Comparison of ENCODE assay signal across 8 mouse cellular contexts in genomic region chr1:171343922-171344677, GRCm38 (mm10). TPM values are rescaled to one million over a fixed set of nuclear protein-coding genes. Genes with fewer than 3 reads are reported as not detected.
DNase-seq lines count a peak whose midpoint lies in the region; ATAC-seq and TF ChIP-seq lines count a peak whose summit lies in the region.

No protein-coding gene starts in this region.

- TF ChIP-seq POLR2A in ES-Bruce4 (IDR thresholded peaks at IDR 0.05; ENCODE audit: insufficient read depth, low read length), result no peak

- no peak overlapping the region for H3K9ac ChIP-seq in forebrain, embryonic 13.5 days
- H3K9ac ChIP-seq in forebrain, postnatal 0 days, result no peak overlapping the region
- H3K9ac ChIP-seq in ES-Bruce4 (ENCODE audit: low read depth, poor library complexity, severe bottlenecking), result peak overlapping the region; percentile 82; the same call in 1 of the 2 replicates
- H3K9ac ChIP-seq in kidney, postnatal 0 days (ENCODE audit: low read depth, low read length), result no peak overlapping the region
- H3K9ac ChIP-seq in midbrain, embryonic 14.5 days (replicated peaks; ENCODE audit: low read length), result no peak overlapping the region

- no peak; the same call in 1 of the 2 replicates for TF ChIP-seq CTCF in forebrain, postnatal 0 days (IDR thresholded peaks at IDR 0.05; ENCODE audit: low read depth)
- no peak for TF ChIP-seq CTCF in ES-Bruce4 (IDR thresholded peaks at IDR 0.05; ENCODE audit: low read depth, low read length)
- TF ChIP-seq CTCF in kidney, postnatal 0 days (IDR thresholded peaks at IDR 0.05; ENCODE audit: low read depth), result peak; percentile 37; the same call in 1 of the 2 replicates

- H3K36me3 ChIP-seq in forebrain, embryonic 13.5 days (ENCODE audit: poor library complexity, severe bottlenecking), result peaks cover 47% of the 10 kb centered on the region
- peaks cover 46% of the 10 kb centered on the region for H3K36me3 ChIP-seq in forebrain, postnatal 0 days (ENCODE audit: insufficient read depth)
- H3K36me3 ChIP-seq in ES-Bruce4 (ENCODE audit: control insufficient read depth, insufficient read depth, low read length, poor library complexity, severe bottlenecking), result peaks cover 23% of the 10 kb centered on the region
- H3K36me3 ChIP-seq in kidney, postnatal 0 days (ENCODE audit: insufficient read depth, low read length), result peaks cover 32% of the 10 kb centered on the region
- peaks cover 50% of the 10 kb centered on the region for H3K36me3 ChIP-seq in midbrain, embryonic 14.5 days (ENCODE audit: control insufficient read depth, insufficient read depth, low read length)

- DNase-seq in forebrain, postnatal 0 days, result no peak
- DNase-seq in gastrocnemius, postnatal 10 days, result peak; percentile 44
- DNase-seq in kidney, postnatal 0 days (ENCODE audit: low spot score), result peak; percentile 66
- no peak for DNase-seq in midbrain, embryonic 14.5 days
- no peak for DNase-seq in spleen, postnatal 4 days (ENCODE audit: low spot score in 2 of 2)
- DNase-seq in layer of hippocampus, adult 18-20 months (ENCODE audit: low spot score in 2 of 2), result no peak

- H3K4me1 ChIP-seq in forebrain, embryonic 13.5 days, result peaks cover 28% of the 10 kb centered on the region
- peaks cover 16% of the 10 kb centered on the region for H3K4me1 ChIP-seq in forebrain, postnatal 0 days (ENCODE audit: insufficient read depth)
- no peaks in the 10 kb centered on the region for H3K4me1 ChIP-seq in ES-Bruce4 (ENCODE audit: control insufficient read depth, insufficient read depth, low read length)
- peaks cover 4% of the 10 kb centered on the region; the same call in 1 of the 2 replicates for H3K4me1 ChIP-seq in kidney, postnatal 0 days (replicated peaks; ENCODE audit: insufficient read depth, low read length)
- H3K4me1 ChIP-seq in midbrain, embryonic 14.5 days (ENCODE audit: control insufficient read depth, insufficient read depth, low read length), result peaks cover 16% of the 10 kb centered on the region

- no peak for ATAC-seq in forebrain, embryonic 13.5 days
- no peak for ATAC-seq in forebrain, postnatal 0 days
- peak; percentile 65 for ATAC-seq in kidney, postnatal 0 days (replicated peaks; ENCODE audit: low FRiP score, low read depth)
- no peak for ATAC-seq in midbrain, embryonic 14.5 days (ENCODE audit: low FRiP score, low TSS enrichment)

- no peak for TF ChIP-seq EP300 in ES-Bruce4 (IDR thresholded peaks at IDR 0.05; ENCODE audit: insufficient read depth, low read depth, low read length)

- peak overlapping the region; percentile 85; the same call in 1 of the 2 replicates for H3K4me2 ChIP-seq in forebrain, embryonic 13.5 days
- no peak overlapping the region for H3K4me2 ChIP-seq in forebrain, postnatal 0 days (ENCODE audit: low read depth)
- H3K4me2 ChIP-seq in kidney, postnatal 0 days (ENCODE audit: low read length), result peak overlapping the region; percentile 75
- peak overlapping the region; percentile 93 for H3K4me2 ChIP-seq in midbrain, embryonic 14.5 days (ENCODE audit: low read length)

- H3K27me3 ChIP-seq in forebrain, embryonic 13.5 days, result no peaks in the 10 kb centered on the region
- no peaks in the 10 kb centered on the region for H3K27me3 ChIP-seq in forebrain, postnatal 0 days (ENCODE audit: insufficient read depth, low read length)
- no peaks in the 10 kb centered on the region for H3K27me3 ChIP-seq in ES-Bruce4 (ENCODE audit: control insufficient read depth, insufficient read depth, low read length, poor library complexity, severe bottlenecking)
- H3K27me3 ChIP-seq in kidney, postnatal 0 days (ENCODE audit: insufficient read depth, low read length), result no peaks in the 10 kb centered on the region
- no peaks in the 10 kb centered on the region for H3K27me3 ChIP-seq in midbrain, embryonic 14.5 days (ENCODE audit: control insufficient read depth, insufficient read depth, low read length)

- no peak overlapping the region for H3K27ac ChIP-seq in forebrain, embryonic 13.5 days
- H3K27ac ChIP-seq in forebrain, postnatal 0 days (ENCODE audit: low read depth, low read length), result no peak overlapping the region
- no peak overlapping the region for H3K27ac ChIP-seq in ES-Bruce4 (ENCODE audit: insufficient read depth, low read length)
- peak overlapping the region; percentile 36; the same call in 1 of the 2 replicates for H3K27ac ChIP-seq in kidney, postnatal 0 days
- no peak overlapping the region for H3K27ac ChIP-seq in midbrain, embryonic 14.5 days (replicated peaks; ENCODE audit: low read depth, low read length)

- 85% methylated on average over 9 of the region's 9 CpGs for WGBS in forebrain, embryonic 13.5 days
- 79% methylated on average over 9 of the region's 9 CpGs for WGBS in forebrain, postnatal 0 days
- 75% methylated on average over 8 of the region's 9 CpGs for WGBS in kidney, postnatal 0 days
- 86% methylated on average over 9 of the region's 9 CpGs for WGBS in midbrain, embryonic 14.5 days

- peaks cover 6% of the 10 kb centered on the region; the same call in 1 of the 2 replicates for H3K9me3 ChIP-seq in forebrain, embryonic 13.5 days (replicated peaks)
- peaks cover 7% of the 10 kb centered on the region; the same call in 1 of the 2 replicates for H3K9me3 ChIP-seq in forebrain, postnatal 0 days (ENCODE audit: low read length)
- H3K9me3 ChIP-seq in ES-Bruce4 (replicated peaks; ENCODE audit: control insufficient read depth, insufficient read depth, low read length, poor library complexity, severe bottlenecking), result no peaks in the 10 kb centered on the region
- peaks cover 5% of the 10 kb centered on the region; the same call in 1 of the 2 replicates for H3K9me3 ChIP-seq in kidney, postnatal 0 days (replicated peaks; ENCODE audit: low read length)
- H3K9me3 ChIP-seq in midbrain, embryonic 14.5 days (ENCODE audit: control insufficient read depth, low read length), result peaks cover 7% of the 10 kb centered on the region

- 0 out of 2 replicates have a peak overlapping the region, but pooled peaks have one; percentile 90 for H3K4me3 ChIP-seq in forebrain, embryonic 13.5 days
- H3K4me3 ChIP-seq in forebrain, postnatal 0 days (ENCODE audit: low read depth, low read length), result no peak overlapping the region
- H3K4me3 ChIP-seq in ES-Bruce4 (ENCODE audit: low read depth, low read length), result no peak overlapping the region
- peak overlapping the region; percentile 84; the same call in 1 of the 2 replicates for H3K4me3 ChIP-seq in kidney, postnatal 0 days (replicated peaks; ENCODE audit: low read depth, low read length)
- no peak overlapping the region for H3K4me3 ChIP-seq in midbrain, embryonic 14.5 days (replicated peaks; ENCODE audit: low read depth, low read length)

RNA-seq across cellular contexts. Expression of gene Nit1, which starts 1.3 kb away (rescaled TPM):
- polyA plus RNA-seq in forebrain, embryonic 13.5 days (2015; fragmentation: Nextera tagmentation; extraction: Ambion mirVana), result 52.9 and 56.9 TPM in 2 replicates
- 44.9 and 47.6 TPM in 2 replicates for total RNA-seq in forebrain, postnatal 0 days (2014; rRNA removed)
- polyA plus RNA-seq in forebrain, postnatal 0 days (2015; fragmentation: Nextera tagmentation; extraction: Ambion mirVana), result 42.1 and 48.1 TPM in 2 replicates
- 42.9 and 52.0 TPM in 2 replicates for polyA plus RNA-seq in ES-Bruce4 (2011; ENCODE audit: insufficient read depth, insufficient read length, low read depth, missing spikeins)
- 10 to 100 TPM; 20.1 to 22.5 TPM for total RNA-seq in gastrocnemius, postnatal 10 days (2021)
- 59.8 and 64.4 TPM in 2 replicates for polyA plus RNA-seq in kidney, postnatal 0 days (2015; fragmentation: Nextera tagmentation; extraction: Ambion mirVana)
- polyA plus RNA-seq in midbrain, embryonic 14.5 days (2014; fragmentation: Nextera tagmentation; extraction: Ambion mirVana), result 39.1 and 45.0 TPM in 2 replicates
- total RNA-seq in layer of hippocampus, adult 18-20 months (2021), result 10 to 100 TPM; 40.9 to 41.5 TPM

RNA-seq across cellular contexts. Expression of gene Pfdn2, which starts 1.4 kb away (rescaled TPM):
- 160 and 180 TPM in 2 replicates for polyA plus RNA-seq in forebrain, embryonic 13.5 days (2015; fragmentation: Nextera tagmentation; extraction: Ambion mirVana)
- 18.2 and 27.0 TPM in 2 replicates for total RNA-seq in forebrain, postnatal 0 days (2014; rRNA removed)
- 143 and 146 TPM in 2 replicates for polyA plus RNA-seq in forebrain, postnatal 0 days (2015; fragmentation: Nextera tagmentation; extraction: Ambion mirVana)
- polyA plus RNA-seq in ES-Bruce4 (2011; ENCODE audit: insufficient read depth, insufficient read length, low read depth, missing spikeins), result 177 and 182 TPM in 2 replicates
- 100 to 1,000 TPM; 104 to 113 TPM for total RNA-seq in gastrocnemius, postnatal 10 days (2021)
- 92.1 and 105 TPM in 2 replicates for polyA plus RNA-seq in kidney, postnatal 0 days (2015; fragmentation: Nextera tagmentation; extraction: Ambion mirVana)
- 63.0 and 94.0 TPM in 2 replicates for polyA plus RNA-seq in midbrain, embryonic 14.5 days (2014; fragmentation: Nextera tagmentation; extraction: Ambion mirVana)
- 100 to 1,000 TPM; 177 to 190 TPM for total RNA-seq in layer of hippocampus, adult 18-20 months (2021)

RNA-seq across cellular contexts. Expression of gene Dedd, which starts 15.2 kb away (rescaled TPM):
- polyA plus RNA-seq in forebrain, embryonic 13.5 days (2015; fragmentation: Nextera tagmentation; extraction: Ambion mirVana), result 50.9 and 54.0 TPM in 2 replicates
- 22.5 and 31.1 TPM in 2 replicates for total RNA-seq in forebrain, postnatal 0 days (2014; rRNA removed)
- polyA plus RNA-seq in forebrain, postnatal 0 days (2015; fragmentation: Nextera tagmentation; extraction: Ambion mirVana), result 42.2 and 44.6 TPM in 2 replicates
- 45.2 and 49.8 TPM in 2 replicates for polyA plus RNA-seq in ES-Bruce4 (2011; ENCODE audit: insufficient read depth, insufficient read length, low read depth, missing spikeins)
- total RNA-seq in gastrocnemius, postnatal 10 days (2021), result 10 to 100 TPM; 30.3 to 31.2 TPM
- polyA plus RNA-seq in kidney, postnatal 0 days (2015; fragmentation: Nextera tagmentation; extraction: Ambion mirVana), result 43.9 and 46.0 TPM in 2 replicates
- 49.0 and 61.5 TPM in 2 replicates for polyA plus RNA-seq in midbrain, embryonic 14.5 days (2014; fragmentation: Nextera tagmentation; extraction: Ambion mirVana)
- total RNA-seq in layer of hippocampus, adult 18-20 months (2021), result 10 to 100 TPM; 40.1 to 40.5 TPM

RNA-seq across cellular contexts. Expression of gene Klhdc9, which starts 16.5 kb away (rescaled TPM):
- polyA plus RNA-seq in forebrain, embryonic 13.5 days (2015; fragmentation: Nextera tagmentation; extraction: Ambion mirVana), result 3.3 and 3.8 TPM in 2 replicates
- total RNA-seq in forebrain, postnatal 0 days (2014; rRNA removed), result 4.3 and 5.0 TPM in 2 replicates
- 5.1 and 6.9 TPM in 2 replicates for polyA plus RNA-seq in forebrain, postnatal 0 days (2015; fragmentation: Nextera tagmentation; extraction: Ambion mirVana)
- 0.52 and 0.73 TPM in 2 replicates for polyA plus RNA-seq in ES-Bruce4 (2011; ENCODE audit: insufficient read depth, insufficient read length, low read depth, missing spikeins)
- total RNA-seq in gastrocnemius, postnatal 10 days (2021), result under 1 TPM; 0.31 to 0.61 TPM
- 5.7 and 6.4 TPM in 2 replicates for polyA plus RNA-seq in kidney, postnatal 0 days (2015; fragmentation: Nextera tagmentation; extraction: Ambion mirVana)
- 3.6 and 3.7 TPM in 2 replicates for polyA plus RNA-seq in midbrain, embryonic 14.5 days (2014; fragmentation: Nextera tagmentation; extraction: Ambion mirVana)
- 1 to 10 TPM; 6.0 to 6.1 TPM for total RNA-seq in layer of hippocampus, adult 18-20 months (2021)

RNA-seq across cellular contexts. Expression of gene Nectin4, which starts 25.8 kb away (rescaled TPM):
- polyA plus RNA-seq in forebrain, embryonic 13.5 days (2015; fragmentation: Nextera tagmentation; extraction: Ambion mirVana), result 0.31 and 0.32 TPM in 2 replicates
- total RNA-seq in forebrain, postnatal 0 days (2014; rRNA removed), result 1.0 and 2.0 TPM in 2 replicates
- polyA plus RNA-seq in forebrain, postnatal 0 days (2015; fragmentation: Nextera tagmentation; extraction: Ambion mirVana), result 1.3 and 1.8 TPM in 2 replicates
- polyA plus RNA-seq in ES-Bruce4 (2011; ENCODE audit: insufficient read depth, insufficient read length, low read depth, missing spikeins), result 4.3 and 4.6 TPM in 2 replicates
- total RNA-seq in gastrocnemius, postnatal 10 days (2021), result under 1 TPM; 0.07 to 0.20 TPM
- 3.7 and 3.8 TPM in 2 replicates for polyA plus RNA-seq in kidney, postnatal 0 days (2015; fragmentation: Nextera tagmentation; extraction: Ambion mirVana)
- 1.4 and 1.6 TPM in 2 replicates for polyA plus RNA-seq in midbrain, embryonic 14.5 days (2014; fragmentation: Nextera tagmentation; extraction: Ambion mirVana)
- total RNA-seq in layer of hippocampus, adult 18-20 months (2021), result 1 to 10 TPM; 6.3 to 6.7 TPM

Comparison
In these comparisons a context has a peak if more than half of its experiments do, and no peak if none do; other contexts are left out.
1. H3K4me3 ChIP-seq: peak in forebrain, embryonic 13.5 days (single experiment) and kidney, postnatal 0 days (single experiment); none in forebrain, postnatal 0 days (single experiment), ES-Bruce4 (single experiment) and midbrain, embryonic 14.5 days (single experiment).
2. DNase-seq: peak in gastrocnemius, postnatal 10 days (single experiment) and kidney, postnatal 0 days (single experiment); none in forebrain, postnatal 0 days (single experiment), midbrain, embryonic 14.5 days (single experiment), spleen, postnatal 4 days (0 of 2) and layer of hippocampus, adult 18-20 months (0 of 2).